Mouse (Mus musculus): Measurements from ENCODE around the gene Rap1gap2. TPM values are rescaled to one million over a fixed set of nuclear protein-coding genes. Genes with fewer than 3 reads are reported as not detected.

The Rap1gap2 gene
- polyA plus RNA-seq, 1 experiment from 2014 or later, result 7.9 TPM

DNA sequence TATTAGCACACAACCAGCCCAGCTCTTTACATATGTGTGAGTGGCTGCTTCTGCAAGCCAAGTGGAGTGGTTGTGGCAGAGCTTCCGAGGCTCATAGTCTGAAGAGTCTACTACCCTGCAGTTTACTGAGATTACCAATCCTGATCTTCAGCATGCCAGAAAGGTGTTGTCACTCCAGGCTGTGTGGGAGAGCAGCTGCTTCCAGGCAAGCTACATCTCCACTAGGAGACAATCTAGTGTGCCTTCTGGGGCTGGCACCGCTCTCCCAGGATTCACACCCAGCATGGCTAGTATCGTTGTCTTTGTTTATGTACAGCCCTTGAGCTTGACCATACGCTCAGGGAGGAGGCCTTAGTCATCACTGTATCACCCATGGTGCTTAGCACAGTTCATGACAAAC, 191.1 kb downstream of the Rap1gap2 start:
- no peak overlapping the region for H3K4me2 ChIP-seq (replicated peaks; ENCODE audit: low read depth)
- H3K27ac ChIP-seq (ENCODE audit: low read depth, low read length), result no peak overlapping the region
- no peaks in the 10 kb centered on the region for H3K27me3 ChIP-seq (replicated peaks; ENCODE audit: control insufficient read depth, insufficient read depth, low read length)
- no peaks in the 10 kb centered on the region for H3K9me3 ChIP-seq (ENCODE audit: control insufficient read depth)
- TF ChIP-seq CTCF (IDR thresholded peaks at IDR 0.05; ENCODE audit: low read depth), result no peak
- no peak overlapping the region for H3K9ac ChIP-seq (ENCODE audit: low read depth, low read length)
- no peak overlapping the region for H3K4me3 ChIP-seq (ENCODE audit: low read depth, low read length)
- 58% methylated on average over 4 of the region's 4 CpGs for WGBS
- no peak for ATAC-seq
- H3K4me1 ChIP-seq (replicated peaks; ENCODE audit: control insufficient read depth, insufficient read depth, low read length), result peaks cover 3% of the 10 kb centered on the region; the same call in 1 of the 2 replicates
- H3K36me3 ChIP-seq (ENCODE audit: control insufficient read depth, insufficient read depth), result peaks cover 4% of the 10 kb centered on the region; the same call in 1 of the 2 replicates

DNA sequence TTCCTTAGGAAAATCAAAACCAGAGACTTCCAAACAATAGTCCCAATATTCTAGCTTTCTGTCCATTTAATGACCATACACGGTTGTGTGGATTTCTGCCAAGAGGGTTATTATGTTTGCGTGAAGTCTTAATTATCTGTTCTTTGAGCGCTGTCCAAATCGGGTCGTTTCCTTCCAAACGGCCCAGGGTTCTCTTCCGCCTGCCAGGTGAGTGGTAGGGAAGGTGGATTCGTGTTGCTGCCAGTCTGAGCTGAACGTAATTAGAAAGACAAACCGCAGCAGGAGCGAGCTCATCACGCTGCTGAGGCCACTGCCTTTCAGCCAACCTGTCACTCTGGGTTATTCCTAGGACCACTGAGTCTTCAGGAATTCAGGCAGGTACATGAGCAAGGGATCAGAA, 195.0 kb downstream of the Rap1gap2 start:
- Histone ChIP-seq H3K36me3 (ENCODE audit: control insufficient read depth, insufficient read depth) (peaks cover 7% of the 10 kb centered on the region; the same call in 1 of the 2 replicates), H3K9ac (ENCODE audit: low read depth, low read length) (no peak overlapping the region), H3K9me3 (ENCODE audit: control insufficient read depth) (no peaks in the 10 kb centered on the region), H3K27me3 (replicated peaks; ENCODE audit: control insufficient read depth, insufficient read depth, low read length) (no peaks in the 10 kb centered on the region), H3K4me1 (replicated peaks; ENCODE audit: control insufficient read depth, insufficient read depth, low read length) (peaks cover 11% of the 10 kb centered on the region; the same call in 1 of the 2 replicates), H3K4me3 (ENCODE audit: low read depth, low read length) (no peak overlapping the region), H3K4me2 (replicated peaks; ENCODE audit: low read depth) (no peak overlapping the region), H3K27ac (ENCODE audit: low read depth, low read length) (no peak overlapping the region)
- no peak for ATAC-seq
- WGBS, result 57% methylated on average over 12 of the region's 12 CpGs
- TF ChIP-seq CTCF (IDR thresholded peaks at IDR 0.05; ENCODE audit: low read depth), result no peak

GRCm38 (mm10) chr11:74414112-74414511, 196.6 kb downstream of the Rap1gap2 start:
- ATAC-seq, result no peak
- H3K27ac ChIP-seq (ENCODE audit: low read depth, low read length), result no peak overlapping the region
- H3K4me2 ChIP-seq (replicated peaks; ENCODE audit: low read depth), result no peak overlapping the region
- no peak for TF ChIP-seq CTCF (IDR thresholded peaks at IDR 0.05; ENCODE audit: low read depth)
- peaks cover 11% of the 10 kb centered on the region; the same call in 1 of the 2 replicates for H3K36me3 ChIP-seq (ENCODE audit: control insufficient read depth, insufficient read depth)
- H3K27me3 ChIP-seq (replicated peaks; ENCODE audit: control insufficient read depth, insufficient read depth, low read length), result no peaks in the 10 kb centered on the region
- no peaks in the 10 kb centered on the region for H3K9me3 ChIP-seq (ENCODE audit: control insufficient read depth)
- H3K4me3 ChIP-seq (ENCODE audit: low read depth, low read length), result no peak overlapping the region
- 30% methylated on average over 9 of the region's 9 CpGs for WGBS
- H3K4me1 ChIP-seq (replicated peaks; ENCODE audit: control insufficient read depth, insufficient read depth, low read length), result peaks cover 16% of the 10 kb centered on the region; the same call in 1 of the 2 replicates
- no peak overlapping the region for H3K9ac ChIP-seq (ENCODE audit: low read depth, low read length)

- Histone ChIP-seq H3K4me2 (replicated peaks; ENCODE audit: low read depth) (no peak overlapping the region), H3K36me3 (ENCODE audit: control insufficient read depth, insufficient read depth) (peaks cover 11% of the 10 kb centered on the region; the same call in 1 of the 2 replicates), H3K27me3 (replicated peaks; ENCODE audit: control insufficient read depth, insufficient read depth, low read length) (no peaks in the 10 kb centered on the region), H3K4me1 (replicated peaks; ENCODE audit: control insufficient read depth, insufficient read depth, low read length) (peaks cover 16% of the 10 kb centered on the region; the same call in 1 of the 2 replicates), H3K27ac (ENCODE audit: low read depth, low read length) (no peak overlapping the region), H3K9me3 (ENCODE audit: control insufficient read depth) (no peaks in the 10 kb centered on the region), H3K4me3 (ENCODE audit: low read depth, low read length) (no peak overlapping the region), H3K9ac (ENCODE audit: low read depth, low read length) (no peak overlapping the region)
- ATAC-seq, result no peak
- TF ChIP-seq CTCF (IDR thresholded peaks at IDR 0.05; ENCODE audit: low read depth), result no peak
- WGBS, result 62% methylated on average over 3 of the region's 3 CpGs
Measured at GRCm38 (mm10) chr11:74413449-74413972, 197.2 kb downstream of the Rap1gap2 start.

- no peak for TF ChIP-seq CTCF (IDR thresholded peaks at IDR 0.05; ENCODE audit: low read depth)
- Histone ChIP-seq H3K4me3 (ENCODE audit: low read depth, low read length) (no peak overlapping the region), H3K9ac (ENCODE audit: low read depth, low read length) (no peak overlapping the region), H3K36me3 (ENCODE audit: control insufficient read depth, insufficient read depth) (peaks cover 15% of the 10 kb centered on the region; the same call in 1 of the 2 replicates), H3K9me3 (ENCODE audit: control insufficient read depth) (no peaks in the 10 kb centered on the region), H3K27me3 (replicated peaks; ENCODE audit: control insufficient read depth, insufficient read depth, low read length) (no peaks in the 10 kb centered on the region), H3K4me2 (replicated peaks; ENCODE audit: low read depth) (no peak overlapping the region), H3K4me1 (replicated peaks; ENCODE audit: control insufficient read depth, insufficient read depth, low read length) (peaks cover 16% of the 10 kb centered on the region; the same call in 1 of the 2 replicates), H3K27ac (ENCODE audit: low read depth, low read length) (no peak overlapping the region)
- ATAC-seq, result no peak
- WGBS, result 80% methylated on average over 3 of the region's 3 CpGs
Measured at GRCm38 (mm10) chr11:74412462-74412861, 198.3 kb downstream of the Rap1gap2 start.

GRCm38 (mm10) chr11:74411943-74412342, 198.8 kb downstream of the Rap1gap2 start:
- Histone ChIP-seq H3K9me3 (ENCODE audit: control insufficient read depth) (no peaks in the 10 kb centered on the region), H3K4me1 (replicated peaks; ENCODE audit: control insufficient read depth, insufficient read depth, low read length) (peaks cover 16% of the 10 kb centered on the region; the same call in 1 of the 2 replicates), H3K9ac (ENCODE audit: low read depth, low read length) (no peak overlapping the region), H3K4me2 (replicated peaks; ENCODE audit: low read depth) (no peak overlapping the region), H3K36me3 (ENCODE audit: control insufficient read depth, insufficient read depth) (peaks cover 20% of the 10 kb centered on the region; the same call in 1 of the 2 replicates), H3K27ac (ENCODE audit: low read depth, low read length) (no peak overlapping the region), H3K27me3 (replicated peaks; ENCODE audit: control insufficient read depth, insufficient read depth, low read length) (no peaks in the 10 kb centered on the region), H3K4me3 (ENCODE audit: low read depth, low read length) (no peak overlapping the region)
- no peak for TF ChIP-seq CTCF (IDR thresholded peaks at IDR 0.05; ENCODE audit: low read depth)
- 81% methylated on average over 3 of the region's 3 CpGs for WGBS
- ATAC-seq, result no peak

Data from intestine, postnatal 0 days (tissue).